In the genomic region with DNA sequence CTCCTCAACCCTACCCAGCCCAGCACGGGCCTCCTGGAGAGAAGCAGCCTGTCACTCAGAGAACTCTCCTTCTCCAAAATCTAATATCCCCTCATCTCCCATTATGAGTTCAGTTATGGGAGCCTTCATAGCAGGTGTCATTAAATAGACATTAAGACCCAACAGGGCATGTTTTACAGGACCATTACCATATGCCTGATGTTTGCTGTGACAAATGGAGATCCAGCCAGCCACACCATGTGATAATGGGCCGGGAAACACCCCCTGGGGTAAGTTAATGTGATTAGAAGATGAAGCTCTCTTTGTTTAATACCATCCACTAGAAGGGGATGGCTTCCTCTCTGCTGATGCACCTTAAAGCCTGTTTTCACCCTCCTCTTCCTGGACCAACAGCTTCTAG, we compare ENCODE assay signal across 25 mouse cellular contexts.
"Had no signal": no experiment of that assay in that cellular context is flagged by ENCODE, and none has a peak within 500 bp of the region (broad histone marks: within the 10 kb centered on the region; RNA-seq: fewer than 3 reads in every experiment).

No protein-coding gene starts in this region.

- H3K4me2 ChIP-seq: heart, embryonic 11.5 days; heart, embryonic 13.5 days; heart, embryonic 15.5 days; hindbrain, embryonic 15.5 days; kidney, embryonic 15.5 days; limb, embryonic 13.5 days; limb, embryonic 15.5 days; liver, embryonic 12.5 days had no signal

- H3K9me3 ChIP-seq: heart, embryonic 13.5 days; heart, embryonic 15.5 days; hindbrain, embryonic 15.5 days; kidney, embryonic 15.5 days; limb, embryonic 13.5 days; limb, embryonic 15.5 days; liver, embryonic 12.5 days had no signal

- ATAC-seq: forebrain, postnatal 0 days; intestine, embryonic 16.5 days; liver, embryonic 12.5 days had no signal

- H3K4me3 ChIP-seq: heart, adult 2 months; heart, embryonic 13.5 days; heart, embryonic 15.5 days; hindbrain, embryonic 15.5 days; kidney, embryonic 15.5 days; limb, embryonic 13.5 days; limb, embryonic 15.5 days; liver, embryonic 12.5 days had no signal

- H3K27me3 ChIP-seq: heart, embryonic 13.5 days; heart, embryonic 15.5 days; hindbrain, embryonic 15.5 days; kidney, embryonic 15.5 days; limb, embryonic 13.5 days; limb, embryonic 15.5 days; liver, embryonic 12.5 days had no signal

- H3K4me1 ChIP-seq: heart, embryonic 15.5 days; kidney, embryonic 15.5 days; limb, embryonic 13.5 days; limb, embryonic 15.5 days; liver, embryonic 12.5 days had no signal

- H3K9ac ChIP-seq: forebrain, postnatal 0 days; heart, embryonic 13.5 days; heart, embryonic 15.5 days; hindbrain, embryonic 15.5 days; kidney, embryonic 15.5 days; limb, embryonic 13.5 days; limb, embryonic 15.5 days; liver, embryonic 12.5 days had no signal

- H3K36me3 ChIP-seq: heart, embryonic 13.5 days; heart, embryonic 15.5 days; hindbrain, embryonic 15.5 days; kidney, embryonic 15.5 days; limb, embryonic 13.5 days; limb, embryonic 15.5 days; liver, embryonic 12.5 days had no signal

- DNase-seq: forebrain, postnatal 0 days; gastrocnemius, postnatal 14 days; gastrocnemius, postnatal 36 days; heart, adult 11 months; heart, adult 2 months; heart, postnatal 14 days; heart, postnatal 36 days; kidney, adult 11 months; kidney, adult 2 months; kidney, adult 9 months; kidney, postnatal 14 days; kidney, postnatal 36 days; layer of hippocampus, adult 9-11 months; layer of hippocampus, postnatal 36 days; left cerebral cortex, postnatal 4 days had no signal

- H3K27ac ChIP-seq: heart, adult 2 months; heart, embryonic 13.5 days; heart, embryonic 15.5 days; hindbrain, embryonic 15.5 days; kidney, embryonic 15.5 days; kidney, postnatal 0 days; limb, embryonic 13.5 days; limb, embryonic 15.5 days; liver, embryonic 12.5 days had no signal
